Mouse (Mus musculus) midbrain, embryonic 16.5 days (tissue): ENCODE measurements at regions not wholly inside any gene's neighbourhood (a gene's known extent, or its start where the extent isn't known, plus 50 kb on each side); places are given as distances from the start of the nearest gene placed in this dataset.
A peak's percentile ranks its signal among the peaks of the same experiment; 100 is the strongest.

Experiments
- ATAC-seq: fragments of 200-750 bp; cut with Nextera tagmentation; 2 replicates; pipeline ENCODE4 v1.8.0; 2017; ENCODE audit warnings: moderate TSS enrichment
- H3K27ac ChIP-seq: fragments of 300-500 bp; sonication (generic); 2 replicates; pipeline ENCODE4 v1.5.1; 2014; ENCODE audit warnings: mild to moderate bottlenecking, low read length, mixed read lengths
- H3K27me3 ChIP-seq: fragments of 300-500 bp; sonication (generic); 2 replicates; pipeline ENCODE4 v1.6.1; 2014; ENCODE audit warnings: low read depth, low read length, mixed read lengths; ENCODE audit not compliant: control insufficient read depth, insufficient read depth
- H3K36me3 ChIP-seq: fragments of 300-500 bp; sonication (generic); 2 replicates; pipeline ENCODE4 v1.6.1; 2014; ENCODE audit warnings: mild to moderate bottlenecking, low read length, moderate library complexity, mixed read lengths; ENCODE audit not compliant: control insufficient read depth, insufficient read depth
- H3K4me1 ChIP-seq: fragments of 300-500 bp; sonication (generic); 2 replicates; pipeline ENCODE4 v1.6.1; 2014; ENCODE audit warnings: mild to moderate bottlenecking, low read length, mixed read lengths; ENCODE audit not compliant: control insufficient read depth, insufficient read depth
- H3K4me2 ChIP-seq: fragments of 300-500 bp; sonication (generic); 2 replicates; pipeline ENCODE4 v1.6.1; 2014; ENCODE audit warnings: mild to moderate bottlenecking, low read length, mixed read lengths
- H3K4me3 ChIP-seq: fragments of 300-500 bp; sonication (generic); 2 replicates; pipeline ENCODE4 v1.5.1; 2014; ENCODE audit warnings: low read depth, mild to moderate bottlenecking, low read length, moderate library complexity, mixed read lengths
- H3K9ac ChIP-seq: fragments of 300-500 bp; sonication (generic); 2 replicates; pipeline ENCODE4 v1.6.1; 2014; ENCODE audit warnings: low read depth, low read length, mixed read lengths
- H3K9me3 ChIP-seq: fragments of 300-500 bp; sonication (generic); replicated peaks from 2 replicates; pipeline ENCODE4 v1.6.1; 2014; ENCODE audit warnings: mild to moderate bottlenecking, low read length, mixed read lengths; ENCODE audit not compliant: control insufficient read depth, poor library complexity, severe bottlenecking
- WGBS: fragments of 180-500 bp; shearing (Covaris S2); extraction: QIAGEN DNeasy Blood & Tissue Kit; methylation state at CpG from one replicate; pipeline ENCODE4 v1.1.7; 2014; 5-methylcytosine and 5-hydroxymethylcytosine counted together

- Histone ChIP-seq H3K36me3 (no peaks in the 10 kb centered on the region), H3K27me3 (no peaks in the 10 kb centered on the region), H3K27ac (no peak overlapping the region), H3K9ac (no peak overlapping the region), H3K4me1 (no peaks in the 10 kb centered on the region), H3K9me3 (no peaks in the 10 kb centered on the region), H3K4me2 (no peak overlapping the region), H3K4me3 (no peak overlapping the region)
- WGBS = 90% methylated on average over 4 of the region's 4 CpGs
- no peak for ATAC-seq
Measured at GRCm38 (mm10) chr8:15323421-15323820, 277.5 kb upstream of the BB014433 start.

- H3K27me3 ChIP-seq = no peaks in the 10 kb centered on the region
- no peak overlapping the region for H3K27ac ChIP-seq
- H3K4me3 ChIP-seq = no peak overlapping the region
- no peaks in the 10 kb centered on the region for H3K4me1 ChIP-seq
- H3K36me3 ChIP-seq = no peaks in the 10 kb centered on the region
- no peak for ATAC-seq
- H3K9ac ChIP-seq = no peak overlapping the region
- H3K9me3 ChIP-seq = no peaks in the 10 kb centered on the region
- 90% methylated on average over 16 of the region's 16 CpGs for WGBS
- H3K4me2 ChIP-seq = no peak overlapping the region
Measured at GRCm38 (mm10) chr8:15318082-15318816, 272.4 kb upstream of the BB014433 start.

- Histone ChIP-seq H3K9ac (no peak overlapping the region), H3K27ac (no peak overlapping the region), H3K4me2 (no peak overlapping the region), H3K36me3 (no peaks in the 10 kb centered on the region), H3K27me3 (no peaks in the 10 kb centered on the region), H3K4me1 (no peaks in the 10 kb centered on the region), H3K9me3 (no peaks in the 10 kb centered on the region), H3K4me3 (no peak overlapping the region)
- WGBS = 81% methylated on average over 5 of the region's 5 CpGs
- ATAC-seq = no peak
Measured at GRCm38 (mm10) chr8:15313481-15313880, 267.6 kb upstream of the BB014433 start.

GRCm38 (mm10) chr8:15311509-15311908 lies 265.6 kb upstream of the BB014433 start:
- ATAC-seq = no peak
- Histone ChIP-seq H3K4me2 (no peak overlapping the region), H3K4me3 (no peak overlapping the region), H3K4me1 (no peaks in the 10 kb centered on the region), H3K27me3 (no peaks in the 10 kb centered on the region), H3K36me3 (no peaks in the 10 kb centered on the region), H3K9ac (no peak overlapping the region), H3K27ac (no peak overlapping the region), H3K9me3 (no peaks in the 10 kb centered on the region)
- WGBS = 65% methylated on average over 4 of the region's 4 CpGs

GRCm38 (mm10) chr8:15311045-15311444 lies 265.2 kb upstream of the BB014433 start:
- no peak overlapping the region for H3K27ac ChIP-seq
- H3K9me3 ChIP-seq = no peaks in the 10 kb centered on the region
- no peak overlapping the region for H3K4me3 ChIP-seq
- H3K36me3 ChIP-seq = no peaks in the 10 kb centered on the region
- H3K27me3 ChIP-seq = no peaks in the 10 kb centered on the region
- H3K4me2 ChIP-seq = no peak overlapping the region
- H3K4me1 ChIP-seq = no peaks in the 10 kb centered on the region
- H3K9ac ChIP-seq = no peak overlapping the region
- 88% methylated on average over 7 of the region's 7 CpGs for WGBS
- no peak for ATAC-seq

GRCm38 (mm10) chr8:15304143-15304677 lies 258.3 kb upstream of the BB014433 start:
- no peaks in the 10 kb centered on the region for H3K27me3 ChIP-seq
- H3K4me1 ChIP-seq = no peaks in the 10 kb centered on the region
- no peaks in the 10 kb centered on the region for H3K9me3 ChIP-seq
- ATAC-seq = no peak
- no peak overlapping the region for H3K4me3 ChIP-seq
- H3K27ac ChIP-seq = no peak overlapping the region
- H3K4me2 ChIP-seq = no peak overlapping the region
- no peaks in the 10 kb centered on the region for H3K36me3 ChIP-seq
- H3K9ac ChIP-seq = no peak overlapping the region
- WGBS = 87% methylated on average over 2 of the region's 2 CpGs

GRCm38 (mm10) chr8:15273775-15274174 lies 227.9 kb upstream of the BB014433 start:
- WGBS = 37% methylated on average over 5 of the region's 5 CpGs
- no peak for ATAC-seq
- H3K4me2 ChIP-seq = no peak overlapping the region

GRCm38 (mm10) chr8:15271793-15272587 lies 226.1 kb upstream of the BB014433 start:
- peaks cover 3% of the 10 kb centered on the region; the same call in 1 of the 2 replicates for H3K4me1 ChIP-seq
- no peak overlapping the region for H3K27ac ChIP-seq
- H3K9me3 ChIP-seq = no peaks in the 10 kb centered on the region
- H3K4me2 ChIP-seq = no peak overlapping the region
- no peak; the same call in 1 of the 2 replicates for ATAC-seq
- H3K4me3 ChIP-seq = no peak overlapping the region
- H3K36me3 ChIP-seq = no peaks in the 10 kb centered on the region
- 20% methylated on average over 17 of the region's 17 CpGs for WGBS
- H3K27me3 ChIP-seq = no peaks in the 10 kb centered on the region; the same call in 1 of the 2 replicates
- H3K9ac ChIP-seq = no peak overlapping the region

More at GRCm38 (mm10) chr8:15273775-15274174, 227.9 kb upstream of the BB014433 start:
- H3K4me1 ChIP-seq = peaks cover 3% of the 10 kb centered on the region; the same call in 1 of the 2 replicates
- no peak overlapping the region for H3K27ac ChIP-seq
- H3K4me3 ChIP-seq = no peak overlapping the region
- H3K36me3 ChIP-seq = no peaks in the 10 kb centered on the region
- H3K9ac ChIP-seq = no peak overlapping the region
- H3K9me3 ChIP-seq = no peaks in the 10 kb centered on the region
- no peaks in the 10 kb centered on the region; the same call in 1 of the 2 replicates for H3K27me3 ChIP-seq

- peak; percentile 13 for ATAC-seq
Measured at GRCm38 (mm10) chr8:15270290-15270689, 224.4 kb upstream of the BB014433 start.

More at GRCm38 (mm10) chr8:15270290-15270689, 224.4 kb upstream of the BB014433 start:
- no peak overlapping the region for H3K9ac ChIP-seq
- H3K27me3 ChIP-seq = no peaks in the 10 kb centered on the region; the same call in 1 of the 2 replicates
- H3K4me2 ChIP-seq = no peak overlapping the region
- H3K4me1 ChIP-seq = peaks cover 3% of the 10 kb centered on the region; the same call in 1 of the 2 replicates
- 8% methylated on average over 5 of the region's 5 CpGs for WGBS
- H3K4me3 ChIP-seq = no peak overlapping the region
- 0 out of 2 replicates have a peak, but pooled peaks cover 1% of the 10 kb centered on the region for H3K9me3 ChIP-seq
- no peaks in the 10 kb centered on the region for H3K36me3 ChIP-seq
- H3K27ac ChIP-seq = no peak overlapping the region
